Mouse (Mus musculus) forebrain, embryonic 16.5 days (tissue): ENCODE results near the gene Gm33543. TPM values are rescaled to one million over a fixed set of nuclear protein-coding genes. Genes with fewer than 3 reads are reported as not detected.

Source experiments
- ATAC-seq: fragments of 200-750 bp; cut with Nextera tagmentation; 2 replicates; pipeline ENCODE4 v1.8.0; 2017; ENCODE audit warnings: mild to moderate bottlenecking, moderate library complexity
- H3K27ac ChIP-seq: fragments of 300-500 bp; sonication (generic); 2 replicates; pipeline ENCODE4 v1.5.1; 2014; ENCODE audit warnings: low read length, control low read depth
- H3K27me3 ChIP-seq: fragments of 300-500 bp; sonication (generic); replicated peaks from 2 replicates; pipeline ENCODE4 v1.6.1; 2014; ENCODE audit warnings: low read length; ENCODE audit not compliant: control insufficient read depth, insufficient read depth
- H3K36me3 ChIP-seq: fragments of 300-500 bp; sonication (generic); 2 replicates; pipeline ENCODE4 v1.6.1; 2014; ENCODE audit not compliant: control insufficient read depth, insufficient read depth
- H3K4me1 ChIP-seq: fragments of 300-500 bp; sonication (generic); replicated peaks from 2 replicates; pipeline ENCODE4 v1.6.1; 2014; ENCODE audit warnings: low read length; ENCODE audit not compliant: control insufficient read depth, insufficient read depth
- H3K4me2 ChIP-seq: fragments of 300-500 bp; sonication (generic); 2 replicates; pipeline ENCODE4 v1.6.1; 2014; ENCODE audit warnings: mild to moderate bottlenecking, low read length, control low read depth
- H3K4me3 ChIP-seq: fragments of 300-500 bp; sonication (generic); replicated peaks from 2 replicates; pipeline ENCODE4 v1.5.1; 2014; ENCODE audit warnings: mild to moderate bottlenecking, low read length, control low read depth
- H3K9ac ChIP-seq: fragments of 300-500 bp; sonication (generic); replicated peaks from 2 replicates; pipeline ENCODE4 v1.6.1; 2014; ENCODE audit warnings: low read depth, low read length, control low read depth
- H3K9me3 ChIP-seq: fragments of 300-500 bp; sonication (generic); 2 replicates; pipeline ENCODE4 v1.6.1; 2016; ENCODE audit warnings: low read length; ENCODE audit not compliant: control insufficient read depth
- WGBS: fragments of 180-500 bp; shearing (Covaris S2); extraction: QIAGEN DNeasy Blood & Tissue Kit; methylation state at CpG from one replicate; pipeline ENCODE4 v1.1.7; 2014; 5-methylcytosine and 5-hydroxymethylcytosine counted together
- polyA plus RNA-seq: library from polyadenylated mRNA; unstranded; fragments of >200 nt; fragmentation: Nextera tagmentation; extraction: Ambion mirVana; gene quantifications from 2 replicates; pipeline ENCODE4 v1.2.1, GENCODE M21; 2015

The Gm33543 gene
- polyA plus RNA-seq, 1 experiment from 2014 or later = not detected

GRCm38 (mm10) chr10:95867596-95867995 lies 24.9 kb upstream of the Gm33543 start:
- WGBS = 88% methylated on average over 2 of the region's 2 CpGs
- Histone ChIP-seq H3K27me3 (no peaks in the 10 kb centered on the region), H3K27ac (no peak overlapping the region), H3K36me3 (no peaks in the 10 kb centered on the region), H3K4me2 (no peak overlapping the region), H3K9ac (no peak overlapping the region), H3K4me1 (no peaks in the 10 kb centered on the region), H3K9me3 (no peaks in the 10 kb centered on the region), H3K4me3 (no peak overlapping the region)
- no peak for ATAC-seq

GRCm38 (mm10) chr10:95864349-95865124 lies 21.8 kb upstream of the Gm33543 start:
- H3K4me1 ChIP-seq = no peaks in the 10 kb centered on the region
- no peaks in the 10 kb centered on the region for H3K9me3 ChIP-seq
- H3K27ac ChIP-seq = no peak overlapping the region
- no peak overlapping the region for H3K4me2 ChIP-seq
- WGBS = 67% methylated on average over 11 of the region's 11 CpGs
- no peaks in the 10 kb centered on the region for H3K27me3 ChIP-seq
- H3K36me3 ChIP-seq = no peaks in the 10 kb centered on the region
- H3K4me3 ChIP-seq = no peak overlapping the region
- no peak for ATAC-seq
- H3K9ac ChIP-seq = no peak overlapping the region

- no peaks in the 10 kb centered on the region for H3K9me3 ChIP-seq
- H3K4me1 ChIP-seq = no peaks in the 10 kb centered on the region
- H3K27me3 ChIP-seq = no peaks in the 10 kb centered on the region
- no peak overlapping the region for H3K4me2 ChIP-seq
- no peak for ATAC-seq
- 83% methylated on average over 3 of the region's 3 CpGs for WGBS
- H3K4me3 ChIP-seq = no peak overlapping the region
- no peaks in the 10 kb centered on the region for H3K36me3 ChIP-seq
- H3K27ac ChIP-seq = no peak overlapping the region
- no peak overlapping the region for H3K9ac ChIP-seq
Measured at GRCm38 (mm10) chr10:95862664-95863063, 19.9 kb upstream of the Gm33543 start.

GRCm38 (mm10) chr10:95858164-95858563 lies 15.4 kb upstream of the Gm33543 start:
- H3K4me3 ChIP-seq = no peak overlapping the region
- no peaks in the 10 kb centered on the region for H3K9me3 ChIP-seq
- no peaks in the 10 kb centered on the region for H3K36me3 ChIP-seq
- H3K4me1 ChIP-seq = no peaks in the 10 kb centered on the region
- no peak overlapping the region for H3K9ac ChIP-seq
- no peaks in the 10 kb centered on the region for H3K27me3 ChIP-seq
- no peak overlapping the region for H3K4me2 ChIP-seq
- H3K27ac ChIP-seq = no peak overlapping the region
- ATAC-seq = no peak
- WGBS = 35% methylated on average over 2 of the region's 2 CpGs

GRCm38 (mm10) chr10:95855411-95855810 lies 12.7 kb upstream of the Gm33543 start:
- Histone ChIP-seq H3K4me1 (no peaks in the 10 kb centered on the region), H3K27ac (no peak overlapping the region), H3K4me2 (no peak overlapping the region), H3K9me3 (no peaks in the 10 kb centered on the region), H3K9ac (no peak overlapping the region), H3K4me3 (no peak overlapping the region), H3K27me3 (no peaks in the 10 kb centered on the region), H3K36me3 (no peaks in the 10 kb centered on the region)
- WGBS = 95% methylated on average over 6 of the region's 6 CpGs
- ATAC-seq = no peak

- Histone ChIP-seq H3K27ac (no peak overlapping the region), H3K4me3 (no peak overlapping the region), H3K4me1 (no peaks in the 10 kb centered on the region), H3K27me3 (no peaks in the 10 kb centered on the region), H3K9me3 (no peaks in the 10 kb centered on the region), H3K36me3 (no peaks in the 10 kb centered on the region), H3K9ac (no peak overlapping the region), H3K4me2 (no peak overlapping the region)
- no peak for ATAC-seq
- WGBS = 88% methylated on average over 3 of the region's 3 CpGs
Measured at GRCm38 (mm10) chr10:95850504-95850903, 7.8 kb upstream of the Gm33543 start.

- no peak overlapping the region for H3K4me3 ChIP-seq
- H3K9ac ChIP-seq = no peak overlapping the region
- no peak overlapping the region for H3K27ac ChIP-seq
- no peaks in the 10 kb centered on the region for H3K9me3 ChIP-seq
- no peaks in the 10 kb centered on the region for H3K4me1 ChIP-seq
- no peaks in the 10 kb centered on the region for H3K27me3 ChIP-seq
- ATAC-seq = no peak
- H3K4me2 ChIP-seq = no peak overlapping the region
- WGBS = 74% methylated on average over 3 of the region's 3 CpGs
- H3K36me3 ChIP-seq = no peaks in the 10 kb centered on the region
Measured at GRCm38 (mm10) chr10:95846739-95847138, 4.0 kb upstream of the Gm33543 start.

- H3K4me1 ChIP-seq = no peaks in the 10 kb centered on the region
- no peak overlapping the region for H3K27ac ChIP-seq
- no peak for ATAC-seq
- no peak overlapping the region for H3K4me2 ChIP-seq
- H3K9me3 ChIP-seq = no peaks in the 10 kb centered on the region
- H3K4me3 ChIP-seq = no peak overlapping the region
- no peaks in the 10 kb centered on the region for H3K36me3 ChIP-seq
- no peak overlapping the region for H3K9ac ChIP-seq
- H3K27me3 ChIP-seq = no peaks in the 10 kb centered on the region
Measured at GRCm38 (mm10) chr10:95846281-95846680, 3.6 kb upstream of the Gm33543 start.

- H3K27me3 ChIP-seq = no peaks in the 10 kb centered on the region
- no peaks in the 10 kb centered on the region for H3K9me3 ChIP-seq
- no peak overlapping the region for H3K4me2 ChIP-seq
- WGBS = 92% methylated on average over 1 of the region's 1 CpGs
- no peak overlapping the region for H3K27ac ChIP-seq
- ATAC-seq = no peak
- H3K4me1 ChIP-seq = no peaks in the 10 kb centered on the region
- H3K36me3 ChIP-seq = no peaks in the 10 kb centered on the region
- H3K4me3 ChIP-seq = no peak overlapping the region
- H3K9ac ChIP-seq = no peak overlapping the region
Measured at GRCm38 (mm10) chr10:95843878-95844277, 1.1 kb upstream of the Gm33543 start.

- 94% methylated on average over 3 of the region's 3 CpGs for WGBS
- H3K9ac ChIP-seq = no peak overlapping the region
- H3K27me3 ChIP-seq = no peaks in the 10 kb centered on the region
- no peaks in the 10 kb centered on the region for H3K4me1 ChIP-seq
- no peak overlapping the region for H3K27ac ChIP-seq
- H3K9me3 ChIP-seq = no peaks in the 10 kb centered on the region
- no peak overlapping the region for H3K4me2 ChIP-seq
- H3K4me3 ChIP-seq = no peak overlapping the region
- ATAC-seq = no peak
- H3K36me3 ChIP-seq = no peaks in the 10 kb centered on the region
Measured at GRCm38 (mm10) chr10:95841241-95841640, 1.5 kb downstream of the Gm33543 start.
